9 mouse cellular contexts compared by ENCODE assay signal in genomic region chr10:17522026-17522541, GRCm38 (mm10).
DNase-seq lines count a peak whose midpoint lies in the region; TF ChIP-seq lines count a peak whose summit lies in the region.
"Had no signal": no experiment of that assay in that cellular context is flagged by ENCODE, and none has a peak within 500 bp of the region (broad histone marks: within the 10 kb centered on the region; RNA-seq: fewer than 3 reads in every experiment).

No protein-coding gene starts in this region.

- no peaks in the 10 kb centered on the region for H3K36me3 ChIP-seq in spleen, adult 2 months (ENCODE audit: control insufficient read depth, insufficient read depth, low read length)
- no peaks in the 10 kb centered on the region for H3K36me3 ChIP-seq in megakaryocyte, embryonic 14.5 days (replicated peaks; ENCODE audit: low read length)
- no peaks in the 10 kb centered on the region for H3K36me3 ChIP-seq in forebrain, embryonic 10.5 days (replicated peaks)
- H3K36me3 ChIP-seq: neural tube, embryonic 13.5 days had no signal

- no peaks in the 10 kb centered on the region; the same call in 1 of the 2 replicates for H3K4me1 ChIP-seq in spleen, adult 2 months (ENCODE audit: control insufficient read depth, insufficient read depth, insufficient read length)
- H3K4me1 ChIP-seq in megakaryocyte, embryonic 14.5 days, result peaks cover 46% of the 10 kb centered on the region
- no peaks in the 10 kb centered on the region for H3K4me1 ChIP-seq in forebrain, embryonic 10.5 days
- H3K4me1 ChIP-seq: neural tube, embryonic 13.5 days had no signal

- H3K27ac ChIP-seq in spleen, adult 2 months (ENCODE audit: insufficient read depth, low read length), result no peak overlapping the region; the same call in 1 of the 2 replicates
- H3K27ac ChIP-seq in forebrain, embryonic 10.5 days, result no peak overlapping the region
- H3K27ac ChIP-seq: neural tube, embryonic 13.5 days had no signal

- TF ChIP-seq CTCF in spleen, adult 2 months (IDR thresholded peaks at IDR 0.05; ENCODE audit: extremely low read depth, insufficient read depth, insufficient read length, insufficient replicate concordance), result no peak

- TF ChIP-seq POLR2A in spleen, adult 2 months (IDR thresholded peaks at IDR 0.05; ENCODE audit: low read depth, low read length), result no peak

- DNase-seq in spleen, adult 2 months (ENCODE audit: low read depth in 1 of 2, low spot score in 2 of 2), result peak; percentile 11 to 30
- no peak for DNase-seq in spleen, adult 12 weeks (ENCODE audit: low spot score)
- DNase-seq in cerebellum, postnatal 10 days, result peak; percentile 73 to 81
- DNase-seq in heart, adult 9 months (ENCODE audit: low spot score in 2 of 2), result peak; percentile 56 to 72
- peak; percentile 50 for DNase-seq in layer of hippocampus, adult 11-12 months (ENCODE audit: low spot score)
- no peak for DNase-seq in retina, embryonic 14.5 days (ENCODE audit: low spot score)
- DNase-seq in forebrain, embryonic 10.5 days (ENCODE audit: extremely low spot score, low spot score), result no peak

- no peaks in the 10 kb centered on the region for H3K27me3 ChIP-seq in spleen, adult 2 months (ENCODE audit: control insufficient read depth, insufficient read depth, low read length)
- H3K27me3 ChIP-seq in megakaryocyte, embryonic 14.5 days (replicated peaks), result no peaks in the 10 kb centered on the region
- no peaks in the 10 kb centered on the region for H3K27me3 ChIP-seq in forebrain, embryonic 10.5 days (ENCODE audit: poor library complexity, severe bottlenecking)
- H3K27me3 ChIP-seq: neural tube, embryonic 13.5 days had no signal

- 13% methylated on average over 5 of the region's 5 CpGs for WGBS in spleen, adult 2 months
- WGBS in forebrain, embryonic 10.5 days, result 57% methylated on average over 5 of the region's 5 CpGs

- no peaks in the 10 kb centered on the region for H3K9me3 ChIP-seq in megakaryocyte, embryonic 14.5 days
- H3K9me3 ChIP-seq in forebrain, embryonic 10.5 days, result no peaks in the 10 kb centered on the region
- H3K9me3 ChIP-seq: neural tube, embryonic 13.5 days had no signal

- H3K4me3 ChIP-seq in spleen, adult 2 months (ENCODE audit: extremely low read depth, insufficient read depth, insufficient read length), result peak overlapping the region; percentile 30
- H3K4me3 ChIP-seq in megakaryocyte, embryonic 14.5 days (replicated peaks), result peak overlapping the region; percentile 67
- no peak overlapping the region for H3K4me3 ChIP-seq in forebrain, embryonic 10.5 days
- H3K4me3 ChIP-seq: neural tube, embryonic 13.5 days had no signal

Comparison
In these comparisons a context has a peak if more than half of its experiments do, and no peak if none do; other contexts are left out.
1. DNase-seq: peak in spleen, adult 2 months (2 of 2), cerebellum, postnatal 10 days (2 of 2), heart, adult 9 months (2 of 2) and layer of hippocampus, adult 11-12 months (single experiment); none in spleen, adult 12 weeks (single experiment), retina, embryonic 14.5 days (single experiment) and forebrain, embryonic 10.5 days (single experiment).